Comparison of ENCODE assay signal across 9 mouse cellular contexts in the genomic region with DNA sequence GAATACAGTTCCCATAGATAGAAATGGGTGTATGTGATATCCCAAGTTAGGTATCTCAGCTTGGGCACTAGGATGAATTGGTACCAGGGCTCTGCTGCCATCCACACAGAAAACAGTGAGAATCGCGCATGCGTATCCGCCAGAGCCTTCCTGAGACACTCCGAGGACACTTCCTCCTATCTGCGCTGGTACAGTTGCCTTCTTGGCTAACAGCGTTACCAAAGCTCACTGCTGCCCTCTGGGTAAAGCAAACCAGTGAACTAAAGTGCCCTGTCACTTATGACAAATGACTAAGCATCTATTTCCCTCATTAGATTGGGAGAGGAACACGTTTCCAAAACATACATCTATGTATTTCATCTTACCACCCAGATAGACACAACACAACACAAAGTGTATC.
A peak's percentile ranks its signal among the peaks of the same experiment; 100 is the strongest.
DNase-seq lines count a peak whose midpoint lies in the region; ATAC-seq and TF ChIP-seq lines count a peak whose summit lies in the region.
"Had no signal": no experiment of that assay in that cellular context is flagged by ENCODE, and none has a peak within 500 bp of the region (broad histone marks: within the 10 kb centered on the region; RNA-seq: fewer than 3 reads in every experiment).

No protein-coding gene starts in this region.

- DNase-seq in kidney, adult 2 months: peak; percentile 73
- peak; percentile 26 for DNase-seq in adipocyte (ENCODE audit: low spot score)
- peak; percentile 48 to 56 for DNase-seq in heart, adult 9 months (ENCODE audit: low spot score in 2 of 2)
- DNase-seq in layer of hippocampus, postnatal 36 days: peak; percentile 7 to 17
- peak; percentile 89 for DNase-seq in thymus, adult 2 months

- ATAC-seq in kidney, embryonic 16.5 days (ENCODE audit: low FRiP score, low TSS enrichment): no peak
- peak; percentile 99 for ATAC-seq in megakaryocyte-erythroid progenitor cell, adult 5-6 weeks (replicated peaks; ENCODE audit: low FRiP score, low TSS enrichment, poor library complexity, severe bottlenecking)
- no peak for ATAC-seq in hindbrain, embryonic 13.5 days (ENCODE audit: low FRiP score)

- no peak overlapping the region for H3K27ac ChIP-seq in kidney, adult 2 months (ENCODE audit: insufficient read depth, low read depth, low read length)
- no peak overlapping the region for H3K27ac ChIP-seq in kidney, embryonic 16.5 days (ENCODE audit: low read length)
- H3K27ac ChIP-seq in thymus, adult 2 months (ENCODE audit: control insufficient read depth, insufficient read depth, low read length): no peak overlapping the region
- H3K27ac ChIP-seq in hindbrain, embryonic 13.5 days: no peak overlapping the region
- H3K27ac ChIP-seq: limb, embryonic 13.5 days had no signal

- H3K9ac ChIP-seq in kidney, embryonic 16.5 days (replicated peaks; ENCODE audit: low read length): no peak overlapping the region
- no peak overlapping the region for H3K9ac ChIP-seq in hindbrain, embryonic 13.5 days
- H3K9ac ChIP-seq: limb, embryonic 13.5 days had no signal

- H3K36me3 ChIP-seq in kidney, adult 2 months (ENCODE audit: control insufficient read depth, insufficient read depth, low read length): no peaks in the 10 kb centered on the region
- H3K36me3 ChIP-seq in kidney, embryonic 16.5 days (ENCODE audit: insufficient read depth, low read length): no peaks in the 10 kb centered on the region
- H3K36me3 ChIP-seq in thymus, adult 2 months (ENCODE audit: control insufficient read depth, insufficient read depth, low read length): no peaks in the 10 kb centered on the region
- H3K36me3 ChIP-seq in hindbrain, embryonic 13.5 days: no peaks in the 10 kb centered on the region
- H3K36me3 ChIP-seq: limb, embryonic 13.5 days had no signal

- TF ChIP-seq CTCF in kidney, adult 2 months (conservative IDR thresholded peaks at IDR 0.05; ENCODE audit: insufficient read depth, insufficient read length, low read depth, low read length): peak; percentile 73
- no peak for TF ChIP-seq CTCF in thymus, adult 2 months (IDR thresholded peaks at IDR 0.05; ENCODE audit: borderline replicate concordance, control insufficient read depth, extremely low read depth, insufficient read depth, low read length, poor library complexity)

- no peak overlapping the region for H3K4me2 ChIP-seq in kidney, embryonic 16.5 days (replicated peaks; ENCODE audit: low read depth, low read length)
- H3K4me2 ChIP-seq in hindbrain, embryonic 13.5 days: no peak overlapping the region
- H3K4me2 ChIP-seq: limb, embryonic 13.5 days had no signal

- no peak for TF ChIP-seq POLR2A in kidney, adult 2 months (IDR thresholded peaks at IDR 0.05; ENCODE audit: low read depth, low read length)
- TF ChIP-seq POLR2A in thymus, adult 2 months (IDR thresholded peaks at IDR 0.05; ENCODE audit: control insufficient read depth, extremely low read depth, insufficient read depth, low read length, poor library complexity): no peak

- no peaks in the 10 kb centered on the region for H3K4me1 ChIP-seq in kidney, adult 2 months (ENCODE audit: control insufficient read depth, insufficient read depth, low read length)
- no peaks in the 10 kb centered on the region for H3K4me1 ChIP-seq in kidney, embryonic 16.5 days (ENCODE audit: insufficient read depth, low read length)
- H3K4me1 ChIP-seq in thymus, adult 2 months (replicated peaks; ENCODE audit: control insufficient read depth, insufficient read depth, low read length): peaks cover under 1% of the 10 kb centered on the region; the same call in 1 of the 2 replicates
- no peaks in the 10 kb centered on the region for H3K4me1 ChIP-seq in hindbrain, embryonic 13.5 days (replicated peaks)

- no peak overlapping the region for H3K4me3 ChIP-seq in kidney, adult 2 months (ENCODE audit: insufficient read depth, low read depth, low read length)
- H3K4me3 ChIP-seq in kidney, embryonic 16.5 days (ENCODE audit: low read length): no peak overlapping the region
- no peak overlapping the region for H3K4me3 ChIP-seq in thymus, adult 2 months (ENCODE audit: control insufficient read depth, insufficient read depth, low read length)
- H3K4me3 ChIP-seq in hindbrain, embryonic 13.5 days: no peak overlapping the region
- H3K4me3 ChIP-seq: limb, embryonic 13.5 days had no signal

- WGBS in kidney, adult 2 months: 31% methylated on average over 8 of the region's 8 CpGs
- WGBS in kidney, embryonic 16.5 days: 61% methylated on average over 8 of the region's 8 CpGs
- WGBS in thymus, adult 2 months: 3% methylated on average over 8 of the region's 8 CpGs
- 66% methylated on average over 8 of the region's 8 CpGs for WGBS in hindbrain, embryonic 13.5 days

- H3K27me3 ChIP-seq in kidney, adult 2 months (replicated peaks; ENCODE audit: control insufficient read depth, insufficient read depth, low read length): no peaks in the 10 kb centered on the region
- no peaks in the 10 kb centered on the region for H3K27me3 ChIP-seq in kidney, embryonic 16.5 days (ENCODE audit: insufficient read depth, low read length)
- H3K27me3 ChIP-seq in thymus, adult 2 months (ENCODE audit: control insufficient read depth, insufficient read depth, low read length): no peaks in the 10 kb centered on the region
- H3K27me3 ChIP-seq in hindbrain, embryonic 13.5 days: no peaks in the 10 kb centered on the region
- H3K27me3 ChIP-seq: limb, embryonic 13.5 days had no signal

- no peaks in the 10 kb centered on the region for H3K9me3 ChIP-seq in kidney, embryonic 16.5 days (ENCODE audit: low read length)
- H3K9me3 ChIP-seq in hindbrain, embryonic 13.5 days: no peaks in the 10 kb centered on the region
- H3K9me3 ChIP-seq: limb, embryonic 13.5 days had no signal

Comparison
In these comparisons a context has a peak if more than half of its experiments do, and no peak if none do; other contexts are left out.
1. DNase-seq: peak in every context shown above with its lines; median percentile 89 in thymus, adult 2 months; 73 in kidney, adult 2 months; 52 in heart, adult 9 months; 26 in adipocyte; 12 in layer of hippocampus, postnatal 36 days.